9 mouse cellular contexts compared by ENCODE assay signal in genomic region chr7:29383255-29383654, GRCm38 (mm10).
DNase-seq lines count a peak whose midpoint lies in the region; ATAC-seq and TF ChIP-seq lines count a peak whose summit lies in the region.
"Had no signal": no experiment of that assay in that cellular context is flagged by ENCODE, and none has a peak within 500 bp of the region (broad histone marks: within the 10 kb centered on the region; RNA-seq: fewer than 3 reads in every experiment).

No protein-coding gene starts in this region.

- H3K36me3 ChIP-seq in MEL (ENCODE audit: control insufficient read depth in 1 of 2, insufficient read depth in 2 of 2, low read length in 2 of 2), result no peaks in the 10 kb centered on the region; a peak in 1 of 4 replicates
- peaks cover 2% of the 10 kb centered on the region; the same call in 1 of the 2 replicates for H3K36me3 ChIP-seq in forebrain, embryonic 16.5 days (ENCODE audit: control insufficient read depth, insufficient read depth)
- no peaks in the 10 kb centered on the region for H3K36me3 ChIP-seq in hindbrain, embryonic 11.5 days (ENCODE audit: control insufficient read depth, insufficient read depth, low read length)
- H3K36me3 ChIP-seq: heart, embryonic 15.5 days had no signal

- TF ChIP-seq EP300 in MEL (IDR thresholded peaks at IDR 0.05; ENCODE audit: low read depth in 1 of 2, low read length in 2 of 2), result no peak

- peak; percentile 41 for ATAC-seq in forebrain, embryonic 16.5 days
- ATAC-seq in hindbrain, embryonic 11.5 days (ENCODE audit: low FRiP score), result peak; percentile 54

- H3K4me1 ChIP-seq in MEL (ENCODE audit: control insufficient read depth in 1 of 2, insufficient read depth in 2 of 2, low read length in 2 of 2), result peaks cover 0 to 4% of the 10 kb centered on the region in 2 experiments; a peak in 2 of 4 replicates
- peaks cover 11% of the 10 kb centered on the region for H3K4me1 ChIP-seq in forebrain, embryonic 16.5 days (replicated peaks; ENCODE audit: control insufficient read depth, insufficient read depth, low read length)
- no peaks in the 10 kb centered on the region for H3K4me1 ChIP-seq in hindbrain, embryonic 11.5 days (replicated peaks; ENCODE audit: control insufficient read depth, insufficient read depth, low read length)

- TF ChIP-seq CTCF in MEL (IDR thresholded peaks at IDR 0.05 in 2 of 3, conservative IDR thresholded peaks at IDR 0.05 in 1 of 3; ENCODE audit: control insufficient read depth in 1 of 3, insufficient read depth in 1 of 3, low read depth in 2 of 3, low read length in 3 of 3, poor library complexity in 1 of 3, severe bottlenecking in 1 of 3), result peak; percentile 87 to 98 (median 93)

- WGBS in forebrain, embryonic 16.5 days, result 32% methylated on average over 10 of the region's 10 CpGs
- WGBS in hindbrain, embryonic 11.5 days, result 26% methylated on average over 10 of the region's 10 CpGs

- no peak overlapping the region for H3K4me3 ChIP-seq in MEL (ENCODE audit: control insufficient read depth in 1 of 2, insufficient read depth in 1 of 2, low read depth in 2 of 2, low read length in 2 of 2)
- H3K4me3 ChIP-seq in forebrain, embryonic 16.5 days (replicated peaks; ENCODE audit: low read length), result no peak overlapping the region
- H3K4me3 ChIP-seq in hindbrain, embryonic 11.5 days (ENCODE audit: low read depth, low read length), result no peak overlapping the region
- H3K4me3 ChIP-seq: heart, embryonic 15.5 days had no signal

- H3K9me3 ChIP-seq in MEL (replicated peaks; ENCODE audit: insufficient read depth, low read length), result no peaks in the 10 kb centered on the region
- no peaks in the 10 kb centered on the region for H3K9me3 ChIP-seq in forebrain, embryonic 16.5 days (ENCODE audit: control insufficient read depth, low read length)
- no peaks in the 10 kb centered on the region for H3K9me3 ChIP-seq in hindbrain, embryonic 11.5 days (ENCODE audit: control insufficient read depth, low read length)
- H3K9me3 ChIP-seq: heart, embryonic 15.5 days had no signal

- H3K27ac ChIP-seq in MEL (ENCODE audit: control insufficient read depth, low read depth, low read length), result no peak overlapping the region
- no peak overlapping the region for H3K27ac ChIP-seq in forebrain, embryonic 16.5 days (ENCODE audit: low read length)
- H3K27ac ChIP-seq in hindbrain, embryonic 11.5 days (ENCODE audit: low read depth, low read length), result no peak overlapping the region
- H3K27ac ChIP-seq: heart, embryonic 15.5 days had no signal

- TF ChIP-seq POLR2A in MEL (IDR thresholded peaks at IDR 0.05; ENCODE audit: control insufficient read depth in 1 of 2, insufficient read depth in 1 of 2, low read depth in 1 of 2, low read length in 2 of 2, poor library complexity in 1 of 2), result no peak

- H3K79me2 ChIP-seq in MEL (ENCODE audit: control insufficient read depth, insufficient read depth, low read length, poor library complexity), result no peaks in the 10 kb centered on the region

- peak; percentile 73 for DNase-seq in MEL (ENCODE audit: low read depth, low spot score)
- DNase-seq in cerebellum, adult 11 months, result peak; percentile 79
- peak; percentile 94 for DNase-seq in hindbrain, embryonic 11.5 days (ENCODE audit: low spot score)
- DNase-seq in layer of hippocampus, postnatal 14 days (ENCODE audit: low spot score in 2 of 2), result peak; percentile 75
- DNase-seq in lung, postnatal 25 days (ENCODE audit: low spot score), result peak; percentile 83
- DNase-seq in retina, embryonic 14.5 days (ENCODE audit: low spot score), result peak; percentile 95
- peak; percentile 81 for DNase-seq in thymus, postnatal 25 days

- peak; percentile 60 for TF ChIP-seq RAD21 in MEL (IDR thresholded peaks at IDR 0.05; ENCODE audit: low read depth, low read length)

- H3K4me2 ChIP-seq in forebrain, embryonic 16.5 days (ENCODE audit: low read length), result no peak overlapping the region
- no peak overlapping the region for H3K4me2 ChIP-seq in hindbrain, embryonic 11.5 days (replicated peaks; ENCODE audit: low read depth, low read length)
- H3K4me2 ChIP-seq: heart, embryonic 15.5 days had no signal

- H3K27me3 ChIP-seq in MEL (ENCODE audit: control insufficient read depth in 1 of 2, insufficient read depth in 2 of 2, low read length in 2 of 2), result no peaks in the 10 kb centered on the region
- no peaks in the 10 kb centered on the region for H3K27me3 ChIP-seq in forebrain, embryonic 16.5 days (replicated peaks; ENCODE audit: control insufficient read depth, insufficient read depth, low read length)
- no peaks in the 10 kb centered on the region for H3K27me3 ChIP-seq in hindbrain, embryonic 11.5 days (ENCODE audit: control insufficient read depth, insufficient read depth, low read length)

- no peak overlapping the region for H3K9ac ChIP-seq in MEL (ENCODE audit: control insufficient read depth, low read depth, low read length, poor library complexity, severe bottlenecking)
- no peak overlapping the region for H3K9ac ChIP-seq in forebrain, embryonic 16.5 days (replicated peaks; ENCODE audit: low read depth, low read length)
- H3K9ac ChIP-seq in hindbrain, embryonic 11.5 days (ENCODE audit: low read depth, low read length), result no peak overlapping the region
- H3K9ac ChIP-seq: heart, embryonic 15.5 days had no signal

TF ChIP-seq in MEL, 35 proteins besides CTCF, POLR2A, EP300 and RAD21:
- peak; percentile 65 for TF ChIP-seq ZC3H11A (IDR thresholded peaks at IDR 0.05; ENCODE audit: low read depth, low read length)
- TF ChIP-seq TCF12 (IDR thresholded peaks at IDR 0.05; ENCODE audit: low read depth, low read length), result no peak
- TF ChIP-seq SMC3 (IDR thresholded peaks at IDR 0.05; ENCODE audit: low read depth, low read length), result peak; percentile 97
- TF ChIP-seq GATA1 (IDR thresholded peaks at IDR 0.05; ENCODE audit: low read depth, low read length), result no peak
- no peak for TF ChIP-seq KAT2A (conservative IDR thresholded peaks at IDR 0.05; ENCODE audit: low read depth, low read length)
